Mouse (Mus musculus) megakaryocyte, adult 5-6 weeks (primary cell): Measurements from ENCODE around the gene Elmo1. TPM values are rescaled to one million over a fixed set of nuclear protein-coding genes. Genes with fewer than 3 reads are reported as not detected.

Experiments used
- ATAC-seq: 2 replicates; pipeline ENCODE4 v1.8.0; 2016; ENCODE audit warnings: mild to moderate bottlenecking, inconsistent platforms; ENCODE audit not compliant: poor library complexity, severe bottlenecking
- total RNA-seq, 2 experiments: library from RNA; stranded (forward) in 1 of 2; stranded (reverse) in 1 of 2; fragments of 153-499, 151-499 nt in 1 of 2; fragments of 221-1000, 200-1000 nt in 1 of 2; gene quantifications; 2 replicates each; pipeline versions ENCODE4 v1.2.3 to v1.2.4; 2015 to 2017

Elmo1 gene
- total RNA-seq, 2 experiments from 2014 or later = 37.1 to 81.4 TPM

DNA sequence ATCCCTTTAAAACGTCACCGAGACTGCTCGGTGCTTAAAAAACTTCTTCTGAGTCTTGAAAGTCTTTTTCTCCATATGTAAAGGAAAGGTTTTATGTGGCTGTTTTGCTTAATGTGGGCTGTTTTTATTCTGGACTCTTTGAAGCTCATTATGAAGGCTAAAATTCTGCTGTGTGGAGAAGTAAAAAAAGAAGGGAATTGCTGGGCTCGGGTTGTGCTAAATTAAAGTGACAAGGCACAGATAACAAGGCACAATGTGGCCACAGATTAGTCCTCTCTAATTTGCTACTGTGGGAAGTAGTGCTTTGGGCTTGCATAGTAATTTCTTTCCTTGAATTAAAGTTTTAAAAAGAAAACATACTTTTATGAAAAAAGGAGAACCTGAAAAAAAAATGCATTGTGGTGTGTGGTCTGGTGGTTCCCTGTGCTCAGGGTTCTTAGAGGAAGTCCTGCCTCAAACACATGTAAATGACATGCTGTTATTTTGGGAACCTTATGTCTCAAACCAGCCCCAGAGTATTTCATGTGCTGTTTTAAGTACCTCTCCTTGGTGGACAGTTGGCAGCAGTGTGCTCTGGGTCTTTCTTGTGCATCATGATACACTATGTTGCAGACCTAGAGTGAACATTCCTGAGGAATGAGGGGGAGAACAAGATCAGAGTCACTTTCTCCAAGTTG lies 61.0 kb downstream of the Elmo1 start:
- peak; percentile 93 for ATAC-seq

DNA sequence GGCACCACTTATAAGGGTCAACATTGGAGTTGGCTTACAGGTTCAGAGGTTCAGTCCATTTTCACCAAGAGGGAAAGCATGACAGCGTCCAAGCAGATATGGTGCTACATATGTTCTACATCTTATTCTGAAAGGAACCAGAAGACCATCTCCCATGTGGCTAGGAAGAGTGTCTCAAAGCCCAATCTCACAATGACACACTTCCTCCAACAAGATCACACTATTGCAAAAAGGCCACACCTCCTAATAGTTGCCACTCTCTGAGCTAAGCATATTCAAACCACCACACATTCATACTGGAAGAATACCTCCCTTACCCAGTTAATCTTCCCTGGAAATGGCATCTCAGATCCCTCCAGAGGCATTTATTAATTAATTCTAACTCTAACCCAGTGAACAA lies 66.7 kb downstream of the Elmo1 start:
- ATAC-seq = no peak

DNA sequence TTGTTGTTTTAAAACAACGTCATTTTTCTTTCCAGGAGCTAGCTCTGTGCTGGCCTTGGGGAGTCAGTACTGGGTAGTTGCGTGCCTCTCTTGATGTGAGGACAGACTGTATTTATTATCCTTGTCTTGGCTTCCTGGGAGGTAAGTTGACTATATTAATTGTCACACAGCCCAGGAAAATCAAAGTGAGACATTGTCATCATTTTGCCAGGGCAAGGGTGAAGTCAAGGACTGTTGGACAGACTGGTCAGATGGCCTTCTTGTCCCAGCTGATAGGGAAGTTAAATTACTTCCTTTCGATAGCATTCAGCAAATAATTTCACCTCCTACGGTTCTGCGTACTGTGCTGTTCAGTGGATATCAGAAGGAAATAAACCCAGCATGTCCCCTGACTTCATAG lies 67.1 kb downstream of the Elmo1 start:
- no peak for ATAC-seq

DNA sequence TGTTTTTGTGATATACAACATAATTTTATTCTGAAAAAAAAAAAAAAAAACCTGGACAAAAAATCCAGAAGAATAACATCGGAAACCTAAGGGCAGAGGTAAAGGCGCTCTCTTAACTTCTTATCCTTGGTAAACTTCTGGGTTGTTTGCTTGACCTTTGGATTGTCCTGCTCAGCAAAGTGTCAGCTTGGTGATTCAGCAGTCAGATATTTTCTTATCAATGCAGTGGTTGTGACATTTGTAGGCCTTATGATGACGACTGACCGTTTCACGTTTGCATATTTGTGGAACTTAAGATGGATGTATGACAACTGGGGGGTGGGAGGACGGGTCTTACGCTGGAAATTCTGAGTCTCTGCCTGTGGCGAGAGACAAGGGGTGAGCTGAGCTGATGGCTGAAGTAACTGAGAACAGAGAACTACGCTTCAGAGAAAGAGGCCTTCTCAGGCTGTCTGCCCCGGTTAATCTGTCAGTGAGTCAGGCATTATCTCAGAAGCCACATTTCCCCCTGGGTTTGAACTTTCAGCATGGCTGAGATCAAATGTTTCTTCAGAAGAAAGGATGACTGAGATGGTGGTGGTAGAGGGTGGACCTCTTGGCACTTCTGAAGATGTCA lies 73.1 kb downstream of the Elmo1 start:
- peak; percentile 38 for ATAC-seq

DNA sequence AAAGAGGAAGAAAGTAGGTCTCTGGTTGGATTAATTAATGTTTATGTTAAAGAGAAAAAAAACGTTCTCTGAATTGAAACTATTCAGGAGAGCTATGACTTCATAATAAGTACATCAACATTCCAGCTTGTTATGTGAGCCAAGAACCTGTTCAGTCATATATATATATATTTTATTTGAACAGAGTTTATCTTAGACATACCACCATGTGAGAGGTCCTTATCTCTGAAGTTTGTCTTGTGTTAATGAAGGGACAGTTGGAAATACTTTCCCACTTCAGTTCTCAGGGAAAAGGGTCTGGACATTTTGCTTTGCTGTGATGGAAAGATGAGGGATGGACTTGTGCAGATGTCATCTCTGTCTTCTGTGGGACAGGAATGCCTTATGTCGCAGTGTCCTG lies 74.4 kb downstream of the Elmo1 start:
- no peak for ATAC-seq

DNA sequence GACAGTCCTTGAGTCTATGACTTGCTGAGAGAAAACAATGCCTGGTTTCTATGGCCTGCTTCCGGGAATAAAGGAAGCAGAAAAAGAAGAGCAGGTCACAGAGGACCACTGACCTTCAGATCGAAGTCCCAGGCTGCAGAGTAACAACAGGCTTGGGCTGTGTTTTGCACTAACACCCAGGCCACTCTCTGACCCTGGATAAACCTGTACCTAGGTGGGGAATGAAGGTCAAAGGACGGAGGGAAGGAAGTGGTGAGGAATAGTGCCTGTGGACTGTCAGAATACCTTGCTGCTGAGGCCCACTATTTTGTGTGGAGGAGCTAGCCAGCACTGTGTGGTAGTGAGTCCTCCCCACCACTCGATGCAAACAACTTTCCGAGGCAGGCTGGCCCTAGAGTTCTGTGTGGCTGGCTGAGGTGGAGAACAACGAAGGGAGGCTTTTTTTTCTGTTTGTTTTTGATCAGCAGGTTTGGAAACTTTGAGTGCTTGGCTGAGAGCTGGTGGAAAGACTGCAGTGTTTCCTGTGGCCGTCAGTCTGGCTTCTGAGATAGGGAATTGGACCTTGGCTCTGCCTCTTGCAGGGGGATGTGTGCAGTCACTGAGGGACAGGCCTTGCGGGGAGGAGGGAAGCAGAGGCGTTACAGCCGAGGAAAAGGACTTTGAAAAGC lies 83.7 kb downstream of the Elmo1 start:
- ATAC-seq = no peak

DNA sequence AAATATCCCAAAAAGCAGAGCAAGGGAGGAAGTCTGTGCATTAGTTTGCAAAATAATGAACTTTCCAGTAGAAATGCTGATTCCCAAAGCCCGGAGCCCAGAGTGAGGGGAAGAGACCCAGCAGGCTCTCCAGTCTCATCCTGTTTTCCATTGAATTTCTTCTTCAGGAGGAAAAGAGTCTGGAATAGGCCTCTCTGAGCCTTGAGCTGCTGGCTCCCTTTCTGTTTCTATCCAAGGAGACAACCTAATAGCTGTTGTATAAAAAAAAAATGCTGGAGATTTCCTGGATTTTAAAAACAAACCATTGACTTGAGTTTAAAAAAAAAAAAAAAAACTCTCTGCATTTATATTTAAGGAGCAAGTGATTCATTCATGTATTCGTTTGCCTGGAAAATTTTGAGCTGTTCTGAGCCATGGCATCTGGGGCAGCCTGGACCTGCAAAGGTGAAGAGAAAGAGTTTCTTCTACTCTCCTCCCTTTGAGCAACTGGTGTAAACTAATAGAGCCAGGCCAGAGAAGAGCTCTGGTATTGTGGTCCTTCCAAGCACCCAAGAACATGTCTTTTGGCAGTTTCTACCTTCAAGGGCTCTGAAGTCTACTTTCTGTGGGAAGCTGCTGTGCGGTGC lies 84.4 kb downstream of the Elmo1 start:
- ATAC-seq = no peak

DNA sequence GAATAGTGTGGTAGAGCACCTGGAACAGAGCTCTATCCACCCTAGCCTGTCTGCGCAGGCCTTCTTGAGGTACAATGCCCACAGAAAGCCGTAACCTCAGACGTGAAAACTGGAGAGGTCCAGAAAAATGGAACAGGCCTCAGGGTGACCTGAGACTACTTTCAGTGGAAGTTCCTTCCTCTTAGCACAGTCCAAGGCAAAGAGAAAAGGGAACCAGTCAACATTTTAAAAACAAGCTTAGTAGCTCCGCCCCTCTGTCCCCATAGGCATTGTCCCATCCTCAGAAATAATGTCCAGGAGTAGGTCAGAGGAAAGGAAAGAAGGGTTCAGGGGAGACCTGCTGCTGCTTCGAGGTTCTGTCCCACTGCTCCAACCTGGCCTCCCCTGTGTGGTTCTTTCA lies 90.3 kb downstream of the Elmo1 start:
- ATAC-seq = peak; percentile 57

DNA sequence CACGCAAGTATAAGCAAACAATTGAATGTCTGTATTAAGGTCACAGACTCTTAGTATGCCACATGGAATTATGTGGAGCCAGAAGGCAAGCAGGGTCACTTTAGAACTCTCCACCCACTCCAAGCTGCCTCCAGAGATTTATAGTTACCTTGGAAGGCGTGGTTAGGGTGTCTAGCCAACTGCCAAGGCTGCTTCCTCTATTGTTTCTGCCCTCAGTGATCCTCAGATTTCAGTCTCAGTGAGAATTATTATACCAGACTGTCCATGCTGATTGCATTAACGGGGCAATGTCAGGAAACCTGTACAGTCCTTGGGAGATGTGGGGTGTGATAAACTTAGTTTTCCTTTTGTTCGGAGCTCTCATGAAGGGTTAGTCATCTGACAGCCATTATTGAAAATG lies 90.9 kb downstream of the Elmo1 start:
- peak; percentile 33 for ATAC-seq

DNA sequence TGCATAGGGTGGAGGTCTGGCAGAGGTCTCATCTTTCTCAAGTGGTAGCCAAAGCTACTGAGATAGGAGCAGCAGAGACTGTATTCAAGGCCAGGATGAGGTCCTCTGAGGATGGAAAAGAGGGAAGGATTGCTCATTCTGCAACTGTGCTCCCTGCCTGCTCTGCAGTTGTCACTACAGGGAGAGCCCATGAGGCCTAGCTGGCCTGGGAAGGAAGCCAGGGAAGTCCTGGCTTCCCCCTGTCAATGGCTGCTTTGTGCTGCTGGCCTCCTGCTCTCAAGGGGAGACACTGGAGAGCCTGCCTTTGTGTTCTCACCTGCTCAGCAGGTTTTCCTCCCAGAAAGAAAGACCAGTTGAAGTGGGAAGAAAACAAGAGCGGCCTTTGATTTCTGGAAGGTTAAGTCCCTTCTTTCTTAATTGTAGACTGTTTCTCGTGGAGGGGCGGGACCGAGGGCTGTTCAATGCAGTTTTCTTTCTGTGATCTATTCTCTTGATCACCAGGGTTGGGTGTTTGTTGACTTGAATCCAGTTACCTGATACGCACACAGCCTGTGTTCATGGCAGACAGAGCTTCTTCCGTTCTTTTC lies 91.9 kb downstream of the Elmo1 start:
- ATAC-seq = no peak

DNA sequence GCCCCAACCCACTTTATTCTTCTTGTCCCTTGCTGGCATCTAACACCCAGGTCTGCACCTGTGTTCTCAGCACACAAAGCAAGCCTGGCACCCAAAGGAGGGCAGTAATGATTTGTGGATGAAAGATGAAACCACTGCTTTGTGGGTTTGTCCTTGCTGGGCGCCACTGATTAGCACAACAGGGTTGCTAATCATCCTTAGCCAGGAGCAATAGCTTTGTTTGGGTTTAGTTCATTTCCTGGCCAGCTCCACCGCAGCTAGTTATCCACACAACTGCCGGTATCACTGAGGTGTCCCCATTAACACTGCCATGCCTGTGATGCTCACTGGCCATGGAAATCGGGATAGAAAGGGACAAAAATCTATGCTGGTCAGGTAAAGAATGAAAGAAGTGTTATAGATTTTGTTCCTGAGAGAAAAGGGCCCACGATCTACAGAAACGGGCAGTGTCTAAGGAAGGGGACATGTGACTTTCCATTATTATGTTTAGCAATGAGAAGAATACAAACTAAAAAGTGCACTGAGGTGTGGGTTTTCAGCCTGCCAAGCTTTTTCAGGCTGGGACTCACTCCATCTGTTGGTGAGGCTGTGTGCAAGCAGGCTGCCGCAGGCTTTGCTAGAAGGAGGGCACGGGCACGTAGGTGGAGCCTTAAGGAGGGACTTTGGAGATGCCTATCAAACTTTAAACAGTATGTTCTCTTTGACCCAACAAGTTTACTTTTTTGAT lies 93.3 kb downstream of the Elmo1 start:
- ATAC-seq = 0 out of 2 replicates have a peak, but pooled peaks have one; percentile 8

DNA sequence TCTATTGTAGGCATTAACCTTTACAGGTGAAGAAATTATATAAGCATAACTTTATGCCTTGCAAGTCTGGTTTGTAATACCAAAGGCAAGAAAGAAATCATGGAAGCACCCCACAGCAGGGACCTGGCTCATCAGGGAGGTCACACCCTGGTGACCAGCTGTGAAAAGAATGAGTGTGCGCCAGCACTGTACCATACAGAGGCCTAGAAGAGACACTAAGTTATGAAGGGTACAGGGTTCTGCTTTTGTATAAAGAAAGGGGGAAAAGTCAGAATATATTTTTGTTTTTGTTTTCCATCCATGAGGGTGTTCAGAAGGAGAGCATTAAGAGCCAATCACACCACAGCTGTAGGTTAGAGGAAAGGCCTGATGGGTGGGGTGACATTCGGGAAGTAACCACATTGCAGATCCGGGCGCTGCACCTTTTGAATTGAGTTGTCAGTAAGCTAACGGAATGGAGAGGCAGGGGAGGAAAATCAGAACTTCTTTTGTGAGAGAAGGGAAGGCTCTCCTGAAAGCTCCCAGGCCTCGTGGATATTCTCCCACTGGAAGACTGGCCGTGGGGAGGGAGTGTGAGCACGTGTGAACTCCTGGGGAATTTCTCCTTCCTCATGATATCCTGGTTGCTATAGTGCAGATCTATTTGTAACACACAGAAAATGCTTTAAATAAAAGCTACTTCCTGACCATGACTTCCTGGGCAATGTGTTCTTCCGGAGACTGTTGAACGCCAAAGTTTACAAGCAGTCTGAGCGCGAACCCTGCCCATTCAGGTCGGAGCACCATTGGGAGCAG lies 94.0 kb downstream of the Elmo1 start:
- peak; percentile 28 for ATAC-seq

DNA sequence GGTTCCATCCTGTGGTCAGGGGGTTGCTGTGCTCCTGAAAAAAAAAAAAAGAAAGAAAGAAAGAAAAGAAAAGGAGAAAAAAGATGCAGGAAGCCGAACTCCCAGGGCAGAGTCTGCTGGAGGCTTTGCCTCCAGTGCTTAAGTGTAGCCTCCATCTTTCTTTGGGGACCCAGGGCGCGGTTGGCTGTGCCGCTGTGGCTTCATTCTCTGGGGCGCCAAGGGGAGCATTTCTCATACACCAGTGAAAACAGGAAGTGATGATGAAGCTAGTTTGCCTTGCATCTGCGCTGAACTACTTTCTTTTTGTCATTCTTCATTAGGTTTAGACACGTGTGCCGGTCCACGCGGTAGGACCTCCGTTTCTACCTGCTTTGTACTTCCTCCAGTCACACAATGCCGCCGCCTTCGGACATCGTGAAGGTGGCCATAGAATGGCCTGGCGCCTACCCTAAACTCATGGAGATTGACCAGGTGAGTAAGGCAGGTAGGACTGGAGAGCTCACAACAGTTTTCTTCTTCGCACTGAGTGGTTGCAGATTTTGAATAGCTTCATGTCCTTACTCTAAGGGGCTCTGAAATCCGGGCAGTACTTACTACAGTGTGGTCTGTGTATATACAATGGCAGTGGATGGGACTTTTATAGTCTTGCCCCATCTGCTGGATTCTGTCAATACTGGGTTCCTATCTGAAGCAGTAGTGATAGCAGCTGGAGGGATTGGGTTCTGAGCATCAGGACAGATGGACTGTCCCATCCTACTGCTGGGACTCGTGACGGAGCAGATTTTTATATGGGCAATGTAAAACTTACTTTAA lies 94.8 kb downstream of the Elmo1 start:
- peak; percentile 74 for ATAC-seq

DNA sequence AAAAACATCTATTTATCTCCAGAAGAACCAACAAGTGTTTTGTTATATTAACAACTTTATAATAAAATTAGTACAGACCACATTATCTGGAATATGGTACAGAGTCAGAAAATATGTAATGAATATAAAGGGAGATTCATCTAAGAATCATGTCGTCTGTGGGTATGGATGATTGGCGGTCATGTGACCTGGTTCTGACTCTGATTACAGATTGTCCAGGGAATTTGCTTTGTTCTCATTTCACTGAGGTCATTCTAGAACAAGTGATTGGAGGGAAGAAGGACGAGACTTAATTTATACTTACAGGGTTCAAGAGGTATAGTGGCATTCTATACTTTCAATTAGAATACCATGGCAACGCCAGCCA lies 95.4 kb downstream of the Elmo1 start:
- no peak for ATAC-seq

DNA sequence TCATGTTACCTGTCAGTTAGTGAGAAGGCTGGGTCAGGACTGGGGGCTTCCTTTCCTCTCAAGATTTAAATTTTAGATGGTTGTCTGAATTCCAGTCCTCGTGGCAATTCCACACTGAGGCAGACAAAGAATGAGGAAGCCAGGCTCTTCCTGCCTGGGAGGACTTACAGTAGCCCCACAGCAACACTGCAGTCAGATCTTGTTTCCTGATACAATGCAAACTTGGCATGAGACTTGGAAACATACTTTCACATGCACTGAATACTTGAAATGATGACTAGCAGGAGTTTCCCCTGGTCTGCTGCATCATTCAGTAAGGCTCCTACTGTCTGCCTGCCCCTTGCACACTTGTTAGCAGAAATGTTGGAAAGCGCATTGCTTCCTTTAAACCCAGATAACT lies 97.3 kb downstream of the Elmo1 start:
- no peak for ATAC-seq

DNA sequence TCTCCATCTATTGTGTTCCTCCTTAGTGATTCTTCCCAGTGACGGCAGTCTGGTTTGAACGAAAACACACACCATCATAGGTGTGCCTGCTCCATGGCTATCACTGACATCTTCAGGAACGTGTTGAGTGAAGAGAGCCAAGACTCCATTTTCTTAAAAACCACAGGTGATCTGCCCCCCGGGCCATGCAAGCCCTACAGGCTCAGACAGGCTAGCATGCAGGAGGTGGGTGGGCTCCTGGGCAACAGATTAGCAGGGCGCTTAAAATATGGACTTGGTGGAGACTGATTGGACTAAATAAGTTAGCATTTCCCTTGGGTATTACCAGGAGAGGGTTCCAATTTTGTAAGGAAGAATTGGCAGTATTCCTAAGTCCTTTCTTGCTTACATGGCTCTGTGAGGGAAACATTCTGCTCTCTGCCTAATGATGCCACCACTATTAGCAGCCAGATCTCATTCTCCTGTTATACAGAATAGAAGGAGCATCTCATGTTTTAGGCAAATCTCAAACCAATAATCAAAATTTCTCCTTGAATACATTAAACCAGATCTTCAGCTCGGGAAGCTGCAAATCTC lies 101.7 kb downstream of the Elmo1 start:
- no peak for ATAC-seq

DNA sequence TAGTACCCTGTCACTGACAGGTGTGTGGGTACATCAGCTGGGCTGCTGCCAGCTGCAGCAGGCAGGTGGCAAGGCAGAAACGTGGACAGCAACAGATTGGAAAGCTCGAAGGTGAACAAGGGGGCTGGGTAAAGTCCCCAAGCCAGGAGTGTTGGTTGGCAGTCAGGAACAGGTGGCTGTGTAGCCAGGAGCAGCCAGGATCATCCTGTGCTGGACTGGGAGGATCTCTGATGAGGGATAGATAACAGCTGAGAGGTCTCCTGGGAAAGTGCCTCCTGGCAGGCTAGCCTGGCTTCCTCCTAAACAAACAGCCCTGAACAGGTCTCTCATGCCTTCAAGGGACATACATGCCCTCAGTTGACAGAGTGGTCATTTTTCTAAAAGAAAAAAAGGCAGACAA lies 110.2 kb downstream of the Elmo1 start:
- ATAC-seq = no peak

DNA sequence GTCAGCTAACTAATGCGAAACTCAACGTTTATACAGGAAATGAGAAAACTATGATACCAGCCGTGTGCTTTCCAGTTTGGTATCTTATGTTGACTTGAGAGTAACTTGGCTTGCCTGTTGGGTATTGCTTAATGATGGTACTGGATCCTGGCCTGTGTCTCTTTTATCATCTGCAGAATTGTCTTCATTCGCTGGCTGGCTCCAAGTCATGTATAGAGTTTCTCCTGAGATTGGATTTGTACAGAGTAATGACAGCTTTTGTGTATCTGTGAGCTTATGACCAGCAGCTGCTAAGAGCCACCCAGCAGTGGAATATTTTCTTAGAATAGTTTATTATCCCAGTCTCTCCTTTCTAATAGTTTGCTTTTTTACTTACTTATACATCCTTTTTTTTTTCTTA lies 112.2 kb downstream of the Elmo1 start:
- ATAC-seq = no peak

DNA sequence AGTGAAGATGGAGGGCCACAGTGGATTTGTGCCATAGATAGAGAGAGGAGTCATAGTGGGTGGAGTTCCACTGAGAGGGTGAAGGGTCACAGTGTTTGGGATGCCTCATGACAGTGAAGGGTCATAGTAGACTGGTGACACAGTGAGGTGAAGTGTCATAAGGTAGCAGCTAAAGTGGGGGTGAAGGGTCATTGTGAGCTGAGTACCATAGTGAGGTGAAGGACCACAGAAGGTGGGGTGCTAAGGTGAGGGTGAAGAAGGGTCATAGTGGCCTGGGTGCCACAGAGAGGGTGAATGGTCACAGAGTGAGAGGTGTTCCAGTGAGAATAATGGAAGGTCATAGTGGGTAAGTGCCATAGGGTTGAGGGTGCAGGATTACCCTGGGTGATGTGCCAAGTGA lies 113.8 kb downstream of the Elmo1 start:
- ATAC-seq = no peak
